Mouse (Mus musculus) heart, postnatal 0 days (tissue): ENCODE data around the gene Ankrd55. TPM values are rescaled to one million over a fixed set of nuclear protein-coding genes. Genes with fewer than 3 reads are reported as not detected.

Experiments used
- ATAC-seq: fragments of 200-750 bp; cut with Nextera tagmentation; 2 replicates; pipeline ENCODE4 v1.8.0; 2017; ENCODE audit warnings: low read depth, moderate number of reproducible peaks, moderate library complexity; ENCODE audit not compliant: insufficient read depth
- DNase-seq: peaks from one replicate; pipeline ENCODE4 v3.0.0-alpha.2; 2016; ENCODE audit warnings: low spot score
- H3K27ac ChIP-seq: fragments of 300-500 bp; sonication (generic); 2 replicates; pipeline ENCODE4 v1.5.1; 2014; ENCODE audit warnings: low read depth, mild to moderate bottlenecking
- H3K27me3 ChIP-seq: fragments of 300-500 bp; sonication (generic); 2 replicates; pipeline ENCODE4 v1.6.1; 2014; ENCODE audit warnings: low read length, mixed read lengths; ENCODE audit not compliant: control insufficient read depth, insufficient read depth
- H3K36me3 ChIP-seq: fragments of 300-500 bp; sonication (generic); replicated peaks from 2 replicates; pipeline ENCODE4 v1.6.1; 2014; ENCODE audit warnings: low read length, mixed read lengths; ENCODE audit not compliant: control insufficient read depth, insufficient read depth
- H3K4me1 ChIP-seq: fragments of 300-500 bp; sonication (generic); 2 replicates; pipeline ENCODE4 v1.6.1; 2014; ENCODE audit warnings: antibody characterized with exemption; ENCODE audit not compliant: control insufficient read depth, insufficient read depth
- H3K4me2 ChIP-seq: fragments of 300-500 bp; sonication (generic); 2 replicates; pipeline ENCODE4 v1.6.1; 2014; ENCODE audit warnings: low read depth, mild to moderate bottlenecking, low read length, moderate library complexity
- H3K4me3 ChIP-seq: fragments of 300-500 bp; sonication (generic); 2 replicates; pipeline ENCODE4 v1.5.1; 2014; ENCODE audit warnings: low read depth, low read length
- H3K9ac ChIP-seq: fragments of 300-500 bp; sonication (generic); replicated peaks from 2 replicates; pipeline ENCODE4 v1.6.1; 2014; ENCODE audit warnings: low read depth, low read length, mixed read lengths
- H3K9me3 ChIP-seq: fragments of 300-500 bp; sonication (generic); replicated peaks from 2 replicates; pipeline ENCODE4 v1.6.1; 2016; ENCODE audit warnings: low read length; ENCODE audit not compliant: control insufficient read depth
- CTCF ChIP-seq: IDR thresholded peaks from 2 replicates; pipeline ENCODE4 v1.5.1; 2016; ENCODE audit warnings: antibody characterized with exemption, control low read depth, low read depth
- EP300 ChIP-seq: IDR thresholded peaks from 2 replicates; pipeline ENCODE4 v1.6.1; 2016; ENCODE audit warnings: antibody characterized with exemption, low read depth
- WGBS: fragments of 180-500 bp; shearing (Covaris S2); extraction: QIAGEN DNeasy Blood & Tissue Kit; methylation state at CpG from one replicate; pipeline ENCODE4 v1.1.7; 2014; 5-methylcytosine and 5-hydroxymethylcytosine counted together
- polyA plus RNA-seq: library from polyadenylated mRNA; unstranded; fragments of >200 nt; fragmentation: Nextera tagmentation; extraction: Ambion mirVana; gene quantifications from 2 replicates; pipeline ENCODE4 v1.2.1, GENCODE M21; 2015
- total RNA-seq: library from RNA; depleted of rRNA; stranded (reverse); fragments of >200 nt; gene quantifications from 2 replicates; pipeline ENCODE4 v1.2.3, GENCODE M21; 2014; ENCODE audit warnings: low replicate concordance

Ankrd55 gene
- total and polyA plus RNA-seq, 2 experiments from 2014 or later = 0.05 TPM; not detected in 1

DNA sequence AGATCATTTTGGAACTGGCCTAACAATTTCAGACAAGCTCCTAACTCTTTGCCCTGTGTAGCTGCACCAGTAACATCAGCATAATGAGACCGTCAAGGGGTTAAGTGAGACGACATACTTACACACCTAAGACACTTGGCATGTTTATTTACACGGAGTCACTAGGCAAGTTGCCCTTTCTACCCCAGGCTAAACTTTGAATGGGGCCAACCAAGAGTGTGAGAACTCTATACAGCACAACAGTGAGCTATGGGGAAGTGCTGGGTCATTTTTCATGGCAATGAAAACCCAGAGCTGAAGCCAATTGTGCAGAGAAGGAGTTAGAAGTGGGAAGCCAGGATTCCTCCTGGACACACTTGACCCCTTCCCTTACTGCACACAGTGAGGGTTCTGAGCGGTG, 94.2 kb downstream of the Ankrd55 start:
- Histone ChIP-seq H3K36me3 (no peaks in the 10 kb centered on the region), H3K4me3 (no peak overlapping the region), H3K9me3 (no peaks in the 10 kb centered on the region), H3K9ac (no peak overlapping the region), H3K27ac (0 out of 2 replicates have a peak overlapping the region, but pooled peaks have one; percentile 18), H3K4me1 (0 out of 2 replicates have a peak, but pooled peaks cover 6% of the 10 kb centered on the region), H3K27me3 (no peaks in the 10 kb centered on the region), H3K4me2 (no peak overlapping the region)
- ATAC-seq = no peak
- TF ChIP-seq EP300 (no peak), CTCF (no peak)
- DNase-seq = no peak
- WGBS = 62% methylated on average over 4 of the region's 4 CpGs

DNA sequence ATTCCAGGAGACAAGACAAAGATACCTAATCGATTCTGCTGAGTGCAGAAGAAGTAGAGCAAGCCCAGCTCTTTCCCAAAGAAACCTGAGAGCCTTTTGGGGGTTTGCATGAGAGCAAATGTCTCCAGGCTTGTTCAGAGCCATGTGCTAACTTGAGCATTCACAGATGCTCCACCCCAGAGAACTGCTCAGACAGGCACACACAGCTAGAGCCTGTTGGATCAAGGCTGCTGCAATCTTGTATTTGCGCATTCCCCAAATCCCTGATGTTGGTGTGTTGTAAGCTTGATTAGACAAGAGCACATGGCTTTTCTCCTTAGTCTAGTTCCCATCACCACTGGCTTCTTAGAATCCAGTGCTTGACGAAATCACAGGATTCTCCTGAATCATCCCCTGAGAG, 94.7 kb downstream of the Ankrd55 start:
- DNase-seq = peak; percentile 29
- Histone ChIP-seq H3K27ac (0 out of 2 replicates have a peak overlapping the region, but pooled peaks have one; percentile 18), H3K4me2 (no peak overlapping the region), H3K36me3 (no peaks in the 10 kb centered on the region), H3K4me3 (no peak overlapping the region), H3K9ac (no peak overlapping the region), H3K4me1 (0 out of 2 replicates have a peak, but pooled peaks cover 6% of the 10 kb centered on the region), H3K27me3 (no peaks in the 10 kb centered on the region), H3K9me3 (no peaks in the 10 kb centered on the region)
- peak; percentile 75 for ATAC-seq
- TF ChIP-seq EP300 = no peak
- TF ChIP-seq CTCF = no peak
- WGBS = 37% methylated on average over 3 of the region's 3 CpGs

DNA sequence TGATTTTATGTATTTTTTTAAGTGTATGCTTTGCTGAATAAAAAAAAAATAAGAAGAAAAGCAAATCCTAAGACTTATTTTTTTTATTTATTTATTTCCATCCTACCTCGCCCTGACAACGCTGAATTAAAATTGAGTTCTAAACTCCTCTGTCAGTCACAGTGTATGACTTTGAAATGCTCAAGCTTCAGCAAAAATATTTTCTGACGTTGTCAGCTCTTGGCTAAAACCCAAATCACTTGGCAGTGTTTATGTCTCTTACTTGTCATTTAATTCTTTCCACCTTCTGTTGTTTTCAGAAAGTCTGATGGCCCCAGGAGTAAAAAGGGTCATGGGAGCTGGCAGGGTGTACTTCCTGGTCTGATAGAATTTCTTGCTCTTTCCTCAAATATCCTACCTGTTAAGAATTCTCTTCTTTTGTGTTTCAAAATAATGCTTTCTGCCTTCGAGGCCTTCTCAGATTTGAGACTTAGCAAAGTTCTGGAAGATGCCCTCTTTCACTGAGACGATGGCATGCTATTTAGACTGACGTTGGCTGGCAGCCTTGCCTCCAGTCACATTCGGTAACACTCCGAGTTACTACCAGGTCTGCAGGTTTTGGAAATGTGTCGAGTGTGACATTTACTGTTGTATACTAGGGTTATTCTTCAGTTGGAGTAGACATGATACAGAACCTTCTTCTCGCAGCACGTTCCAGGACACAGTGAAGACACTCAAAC, 95.8 kb downstream of the Ankrd55 start:
- Histone ChIP-seq H3K9me3 (no peaks in the 10 kb centered on the region), H3K27ac (peak overlapping the region; percentile 17; the same call in 1 of the 2 replicates), H3K27me3 (no peaks in the 10 kb centered on the region), H3K4me2 (no peak overlapping the region), H3K4me3 (no peak overlapping the region), H3K36me3 (no peaks in the 10 kb centered on the region), H3K4me1 (0 out of 2 replicates have a peak, but pooled peaks cover 6% of the 10 kb centered on the region), H3K9ac (no peak overlapping the region)
- no peak for TF ChIP-seq EP300
- no peak for TF ChIP-seq CTCF
- 57% methylated on average over 11 of the region's 11 CpGs for WGBS
- ATAC-seq = no peak
- no peak for DNase-seq

DNA sequence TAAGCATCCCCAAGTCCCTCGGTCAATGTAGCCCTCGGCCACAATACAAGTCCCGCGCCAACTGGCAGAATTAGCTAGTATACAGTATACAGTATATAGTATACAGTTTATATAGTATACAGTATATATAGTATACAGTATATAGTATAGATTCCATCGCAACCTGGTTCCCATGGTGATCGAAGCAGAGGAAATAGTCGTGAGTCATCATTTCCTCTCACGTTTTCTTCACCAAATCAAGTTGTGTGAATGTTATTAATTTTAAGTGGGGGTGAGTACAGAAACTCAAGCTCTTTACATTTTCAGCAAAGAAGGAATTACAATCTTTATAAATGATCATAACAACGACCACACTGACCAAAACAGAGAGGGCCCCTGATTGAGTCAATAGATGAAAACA, 96.8 kb downstream of the Ankrd55 start:
- H3K9me3 ChIP-seq = no peaks in the 10 kb centered on the region
- no peak overlapping the region for H3K4me2 ChIP-seq
- no peaks in the 10 kb centered on the region for H3K27me3 ChIP-seq
- TF ChIP-seq EP300 (no peak), CTCF (no peak)
- H3K4me1 ChIP-seq = 0 out of 2 replicates have a peak, but pooled peaks cover 6% of the 10 kb centered on the region
- H3K4me3 ChIP-seq = no peak overlapping the region
- ATAC-seq (no peak), DNase-seq (no peak)
- no peak overlapping the region for H3K27ac ChIP-seq
- no peaks in the 10 kb centered on the region for H3K36me3 ChIP-seq
- 90% methylated on average over 9 of the region's 9 CpGs for WGBS
- H3K9ac ChIP-seq = no peak overlapping the region

DNA sequence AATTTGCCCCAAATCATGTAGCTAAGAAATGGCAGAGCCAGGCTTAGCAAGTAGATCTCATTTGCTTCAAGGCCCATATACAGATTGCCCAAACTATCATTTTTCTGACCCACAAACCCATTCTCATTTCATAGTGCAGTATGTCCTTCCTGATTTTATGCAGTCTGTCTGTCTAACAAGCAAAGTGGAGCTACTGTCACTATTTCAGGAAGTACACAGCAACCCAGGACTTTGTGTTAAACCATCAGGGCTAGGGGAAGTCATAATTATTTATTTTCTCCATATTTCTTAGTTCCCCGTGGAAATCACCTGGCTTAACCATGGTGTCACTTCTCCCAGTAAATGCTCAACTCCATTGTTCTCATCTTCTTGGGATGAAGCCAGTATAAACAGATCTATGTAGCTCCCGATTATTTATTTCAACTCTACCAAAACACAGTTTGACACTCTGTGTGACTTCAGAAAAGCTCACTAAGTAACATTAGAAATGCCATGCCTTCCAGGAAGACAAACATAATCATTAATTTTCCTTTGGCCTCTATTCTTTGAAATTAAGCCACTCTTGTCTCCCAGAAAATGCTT, 98.3 kb downstream of the Ankrd55 start:
- ATAC-seq (no peak), DNase-seq (no peak)
- TF ChIP-seq CTCF (no peak), EP300 (no peak)
- no peaks in the 10 kb centered on the region for H3K9me3 ChIP-seq
- H3K27me3 ChIP-seq = no peaks in the 10 kb centered on the region
- no peak overlapping the region for H3K4me2 ChIP-seq
- WGBS = 62% methylated on average over 2 of the region's 2 CpGs
- H3K27ac ChIP-seq = no peak overlapping the region
- 0 out of 2 replicates have a peak, but pooled peaks cover 6% of the 10 kb centered on the region for H3K4me1 ChIP-seq
- H3K4me3 ChIP-seq = no peak overlapping the region
- H3K36me3 ChIP-seq = no peaks in the 10 kb centered on the region
- H3K9ac ChIP-seq = no peak overlapping the region
